Mouse (Mus musculus) brain, embryonic 18.5 days (tissue): ENCODE results near the gene Robo3.

Experiments
- DNase-seq: peaks from one replicate; pipeline ENCODE4 v3.0.0-alpha.2; 2012; ENCODE audit warnings: low read depth, low spot score

The Robo3 gene

DNA sequence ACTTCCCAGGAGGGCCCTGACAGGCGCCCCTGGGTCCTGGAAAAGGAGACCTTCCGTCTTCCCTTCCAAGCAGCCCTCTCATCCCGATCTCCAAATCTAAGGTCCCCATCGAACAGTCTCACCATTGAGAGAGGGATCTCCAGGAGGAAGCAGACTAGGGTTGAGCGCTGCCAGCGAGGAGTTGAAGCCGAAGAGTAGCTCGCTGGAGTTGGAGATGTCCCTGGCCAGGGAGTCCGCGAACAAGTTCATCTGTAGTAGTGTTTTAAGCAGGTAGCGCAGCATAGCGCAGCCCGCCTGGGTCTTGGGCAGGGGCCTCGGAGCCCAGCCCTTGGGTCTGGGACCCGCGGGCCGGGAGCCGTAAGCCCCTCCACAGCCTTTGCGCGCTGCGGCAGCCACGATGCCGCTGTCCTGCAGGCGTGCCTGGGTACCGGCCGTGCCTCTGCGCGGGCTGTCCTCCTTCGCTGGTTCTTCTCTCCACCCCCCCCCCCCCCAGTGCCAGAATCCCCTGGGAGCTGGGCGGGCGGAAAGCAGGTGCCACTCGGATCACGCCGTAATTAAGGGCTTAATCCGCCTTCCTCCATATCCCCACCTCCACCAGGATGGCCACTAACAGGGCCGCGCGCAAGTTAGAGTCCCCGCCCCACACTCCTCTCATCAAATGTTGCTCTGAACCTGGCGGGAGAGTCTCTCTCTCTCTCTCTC lies at the start of gene Robo3:
Gene Robo3, minus strand, starts transcription at position 527 of the 702 bp plus-strand sequence.
- no peak for DNase-seq

DNA sequence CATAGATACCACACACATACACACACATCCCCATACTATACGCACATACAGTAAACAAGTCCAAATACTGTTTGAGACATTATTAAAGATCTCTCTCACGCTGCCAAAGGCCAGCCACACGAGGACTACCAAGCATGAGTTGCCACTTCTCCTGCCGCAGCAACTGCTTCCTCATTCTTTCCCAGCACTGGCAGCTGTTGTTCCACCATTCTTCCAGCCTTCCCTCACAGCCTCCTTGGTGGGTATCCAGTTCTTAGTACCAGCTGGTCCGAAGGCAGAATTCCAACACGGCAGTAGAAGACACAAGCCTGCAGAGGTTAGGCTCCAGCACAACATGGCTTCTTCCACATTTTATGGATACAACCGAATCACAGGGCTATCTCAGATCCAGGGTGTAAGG lies 41.9 kb upstream of the Robo3 start:
- DNase-seq: no peak

DNA sequence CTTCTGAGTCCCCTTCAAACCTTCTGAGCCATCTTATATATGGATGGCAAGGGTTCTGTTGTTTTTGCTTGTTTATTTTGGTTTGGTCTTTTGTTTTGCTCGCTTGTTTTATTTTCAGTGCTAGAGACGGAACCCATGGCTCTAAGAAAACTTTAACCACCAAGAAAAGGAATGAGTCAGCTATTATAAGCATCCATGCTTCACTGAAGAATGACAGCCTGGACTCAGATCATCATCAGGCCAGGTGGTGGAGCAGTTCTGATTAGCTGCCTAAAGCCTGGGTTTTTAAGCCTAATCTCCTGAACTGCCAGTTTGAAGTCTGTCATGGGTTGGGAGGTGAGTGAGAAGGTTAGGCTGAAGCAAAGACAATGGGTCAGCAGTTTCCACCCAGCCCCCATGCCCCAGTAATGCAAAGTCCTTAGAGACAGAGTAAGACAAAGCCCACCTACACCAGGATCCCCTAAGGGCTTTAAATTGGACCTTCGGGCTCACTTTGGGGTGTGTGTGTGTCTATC lies 40.6 kb upstream of the Robo3 start:
- no peak for DNase-seq

DNA sequence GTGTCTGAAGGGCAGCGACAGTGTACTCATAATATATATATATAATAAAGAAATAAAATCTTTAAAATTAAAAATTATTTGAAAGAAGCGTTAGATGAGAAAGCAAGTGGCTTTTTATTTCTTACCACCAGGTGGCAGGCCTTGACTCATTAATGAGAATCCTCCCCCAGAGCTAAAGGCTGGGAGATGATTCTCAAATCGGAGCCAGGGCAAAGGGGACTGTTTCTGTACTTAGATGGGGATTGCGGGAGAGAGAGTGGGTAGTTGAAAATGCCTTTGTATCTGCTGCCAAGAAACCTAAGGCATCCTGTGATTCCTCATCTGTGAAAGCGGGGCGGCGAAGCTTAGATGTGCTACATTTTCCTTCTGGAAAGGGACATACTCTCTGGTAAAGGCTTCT lies 29.7 kb upstream of the Robo3 start:
- no peak for DNase-seq

DNA sequence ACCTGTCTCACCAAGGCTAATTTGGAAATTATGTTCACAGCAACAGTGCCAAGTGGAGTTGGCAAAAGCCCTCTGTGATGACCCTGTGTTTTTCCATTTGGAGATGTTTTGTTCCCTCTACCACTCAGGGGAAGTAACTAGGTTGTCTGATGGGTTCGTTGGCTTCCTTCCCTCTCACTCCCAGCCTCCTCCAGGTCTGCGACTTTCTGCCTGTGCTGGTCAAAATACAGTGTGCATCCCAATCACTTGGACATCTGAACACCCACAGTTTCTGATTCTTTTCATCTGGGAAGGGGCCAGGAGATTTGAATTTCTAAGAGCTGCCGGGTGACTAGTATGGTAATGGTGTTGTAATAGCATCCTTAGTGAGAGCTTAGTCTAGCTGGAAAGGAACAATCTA lies 28.5 kb upstream of the Robo3 start:
- no peak for DNase-seq

DNA sequence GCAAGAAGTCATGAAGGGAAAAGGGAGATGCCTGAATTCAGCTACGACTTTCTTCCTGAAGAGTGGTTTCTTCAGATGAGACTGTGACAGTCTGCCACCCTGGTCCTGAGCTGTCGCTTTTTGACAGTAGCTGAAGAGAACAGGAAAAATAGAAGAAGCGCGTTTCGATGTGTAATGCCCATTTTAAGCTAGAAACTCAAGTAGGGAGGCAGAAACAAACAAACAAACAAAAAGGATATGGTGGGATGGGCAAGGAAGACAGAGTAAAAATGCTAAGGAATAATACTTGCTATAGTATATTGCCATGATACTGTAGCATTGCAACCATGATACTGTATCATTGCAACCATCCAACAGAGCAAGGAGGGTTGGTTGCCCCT lies 27.9 kb upstream of the Robo3 start:
- DNase-seq: no peak

DNA sequence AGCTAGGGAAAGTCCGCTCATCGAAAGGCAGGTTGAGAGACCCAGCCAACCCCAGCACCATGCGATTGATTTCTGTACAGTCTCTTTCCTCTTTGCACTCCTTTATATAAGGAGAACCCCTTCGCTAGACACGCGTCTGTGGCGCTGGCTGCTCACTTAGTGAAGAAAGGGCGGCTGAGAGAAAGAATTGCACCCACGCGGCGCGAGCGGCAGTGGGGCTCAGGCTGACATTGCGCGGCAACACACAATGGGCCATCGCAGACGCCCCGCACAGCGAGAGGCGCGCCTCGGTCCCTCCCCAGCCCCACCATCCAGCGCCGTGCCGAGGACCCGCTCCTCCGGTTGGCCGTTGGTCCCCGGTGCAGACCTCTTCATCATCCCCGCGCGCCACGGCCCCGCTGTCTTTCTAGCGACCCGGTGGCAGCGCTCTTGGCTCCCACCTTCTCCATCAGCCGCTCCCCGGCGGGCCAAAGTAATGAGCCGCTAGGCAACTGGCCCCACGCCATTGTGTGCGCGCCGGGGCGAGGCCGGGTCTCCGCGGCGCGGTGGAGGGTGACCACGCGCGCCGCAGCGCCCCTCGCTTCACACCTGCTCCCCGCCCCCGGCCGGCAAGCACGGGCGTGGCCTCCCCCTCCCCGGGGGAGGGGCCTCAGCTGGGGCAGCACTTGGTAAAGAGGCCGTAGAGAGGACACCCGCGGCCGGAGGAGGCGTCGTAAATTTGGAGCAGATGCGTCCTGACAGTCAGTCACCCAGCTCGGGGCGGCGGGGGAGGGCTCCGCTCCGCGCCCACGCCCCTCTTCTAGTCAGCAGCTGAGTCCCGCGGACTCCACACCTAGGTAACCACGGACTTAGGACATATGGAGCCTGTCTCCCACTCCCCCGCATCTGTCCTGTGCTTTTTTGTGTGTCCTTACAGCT lies 27.3 kb upstream of the Robo3 start:
- no peak for DNase-seq

DNA sequence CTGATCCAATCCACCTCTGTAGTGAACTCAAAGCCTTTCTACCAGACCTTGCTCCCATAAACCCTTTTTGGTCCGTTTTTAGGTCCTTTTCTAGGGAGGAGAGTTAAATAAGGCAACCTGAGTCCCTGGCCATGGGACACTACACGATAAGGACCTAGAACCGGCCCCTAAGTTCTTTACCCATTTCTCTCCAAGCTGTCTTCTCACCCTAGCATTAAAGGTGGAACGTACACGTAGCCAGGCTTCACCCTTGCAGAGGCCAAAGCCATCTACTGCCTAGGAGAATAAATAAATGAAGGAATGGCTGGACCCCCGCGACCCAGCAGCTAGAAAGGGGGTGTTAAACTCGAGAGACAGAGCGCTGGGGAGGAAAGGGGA lies 26.6 kb upstream of the Robo3 start:
- no peak for DNase-seq

DNA sequence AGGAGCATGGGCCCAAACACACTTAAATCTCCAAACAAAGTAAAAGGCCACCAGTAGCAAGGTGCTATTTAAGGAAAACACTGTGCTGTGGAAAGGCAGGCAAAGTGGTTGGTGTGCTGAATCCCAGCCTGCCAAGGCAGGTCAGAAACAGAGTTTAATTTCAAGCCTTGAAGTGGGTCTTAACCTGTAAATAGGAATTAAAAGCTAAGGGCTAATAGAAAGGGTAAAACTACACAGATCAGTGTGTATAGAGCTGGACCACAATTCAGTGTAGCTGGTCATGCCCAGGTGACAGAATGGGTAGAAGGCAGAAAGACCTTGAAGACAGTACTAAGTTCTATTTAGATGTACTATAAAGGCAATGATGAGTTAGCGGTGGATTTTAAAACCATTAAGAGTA lies 24.1 kb upstream of the Robo3 start:
- no peak for DNase-seq

DNA sequence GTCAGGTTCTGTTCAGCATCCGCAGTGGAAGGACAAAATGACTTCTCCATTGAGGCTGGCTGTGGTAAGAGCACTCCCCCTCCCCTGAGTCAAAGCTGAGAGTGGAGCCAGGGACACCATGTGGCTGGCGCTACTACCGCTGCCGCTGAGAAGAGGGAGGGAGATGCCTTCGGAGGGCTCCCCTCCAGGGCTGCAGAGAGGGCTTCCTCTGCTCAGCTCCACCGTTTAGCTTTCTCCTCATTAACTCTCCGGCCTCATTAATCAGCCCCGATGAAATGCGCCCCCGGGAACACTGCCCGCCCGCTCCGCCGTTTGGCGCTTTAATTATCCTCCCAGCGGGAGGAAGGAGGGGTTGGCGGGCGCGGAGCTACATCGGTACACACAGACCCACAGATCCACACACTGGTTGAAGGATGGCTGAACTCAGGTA lies 23.4 kb upstream of the Robo3 start:
- no peak for DNase-seq

DNA sequence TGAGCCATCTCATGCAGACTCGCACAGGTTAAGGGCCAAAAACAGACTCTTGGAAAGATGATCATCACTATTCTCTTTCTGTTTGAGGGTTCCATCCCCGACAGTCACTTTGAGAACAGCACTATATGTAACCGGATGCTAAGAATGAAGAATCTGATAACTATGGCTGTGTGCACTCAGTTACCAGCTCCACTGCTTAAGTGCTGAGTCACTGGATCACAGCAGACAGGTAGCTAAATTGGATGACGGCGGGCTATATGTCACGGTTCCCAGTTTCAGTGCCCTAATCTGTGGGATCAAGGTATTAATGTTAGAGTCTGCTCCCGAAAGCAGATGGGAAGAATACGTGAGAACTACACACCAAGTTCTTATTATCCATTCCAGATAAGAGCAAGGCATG lies 22.8 kb upstream of the Robo3 start:
- DNase-seq: no peak

DNA sequence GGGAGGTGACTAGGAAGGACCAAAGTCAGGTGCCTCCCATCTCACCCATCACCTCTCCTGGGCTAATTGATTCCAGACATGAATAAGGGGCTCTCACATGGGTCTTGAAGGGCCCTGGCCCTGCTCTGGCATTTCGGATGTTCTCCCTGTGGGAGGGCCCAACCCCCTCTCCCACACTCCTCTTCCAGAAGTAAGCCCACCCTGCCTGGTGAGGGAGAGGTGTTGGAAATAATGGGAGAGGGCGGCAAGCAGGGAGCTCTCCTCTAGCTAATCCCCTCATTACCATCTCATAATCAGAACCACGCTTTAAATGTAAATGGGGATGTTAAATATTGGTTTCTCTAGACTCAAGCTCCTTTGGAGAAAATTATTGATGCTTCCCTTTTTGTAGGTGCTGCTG lies 21.9 kb upstream of the Robo3 start:
- DNase-seq: no peak

DNA sequence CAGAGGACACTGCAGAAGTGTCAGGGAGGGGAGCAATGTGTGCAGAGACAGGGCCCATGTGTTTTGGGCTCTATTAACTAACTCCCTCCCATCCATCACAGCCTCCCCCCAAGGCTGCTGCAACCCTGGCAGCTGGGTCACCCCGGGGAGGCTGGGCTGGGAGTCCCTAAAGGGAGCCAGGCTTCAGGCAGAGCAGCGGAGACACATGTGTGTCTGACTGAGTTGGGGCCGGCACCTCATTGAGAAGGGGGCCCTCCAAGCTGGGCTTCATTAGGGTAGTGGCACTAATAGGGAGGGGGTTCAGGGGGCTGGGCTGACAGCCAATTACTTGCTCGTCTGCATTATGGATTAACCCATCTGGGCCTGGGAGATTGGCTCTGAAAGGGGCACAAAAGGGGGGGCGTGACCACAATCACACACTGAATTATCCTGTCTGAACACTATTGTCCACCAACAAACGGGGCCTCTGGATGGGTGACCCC lies 21.0 kb upstream of the Robo3 start:
- DNase-seq: no peak

DNA sequence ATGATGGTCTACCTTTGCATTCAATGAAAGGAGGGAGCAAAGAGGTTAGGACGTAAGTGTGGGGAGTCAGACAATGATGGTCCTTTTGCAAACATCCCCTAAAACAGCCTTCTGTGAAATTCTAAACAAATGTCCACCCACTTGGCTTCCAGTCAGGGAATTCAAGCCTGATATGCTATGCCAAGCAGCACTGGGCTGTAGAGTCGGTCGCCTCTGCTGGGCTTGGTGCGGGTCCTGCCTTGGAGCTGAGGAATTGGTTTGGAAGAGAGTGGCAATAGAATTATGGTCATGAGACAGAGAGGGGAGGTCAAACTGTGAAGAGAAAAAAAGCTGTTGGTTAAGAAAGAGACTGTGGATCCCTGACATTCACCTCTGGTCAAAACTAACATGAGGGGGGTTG lies 20.3 kb upstream of the Robo3 start:
- DNase-seq: no peak

DNA sequence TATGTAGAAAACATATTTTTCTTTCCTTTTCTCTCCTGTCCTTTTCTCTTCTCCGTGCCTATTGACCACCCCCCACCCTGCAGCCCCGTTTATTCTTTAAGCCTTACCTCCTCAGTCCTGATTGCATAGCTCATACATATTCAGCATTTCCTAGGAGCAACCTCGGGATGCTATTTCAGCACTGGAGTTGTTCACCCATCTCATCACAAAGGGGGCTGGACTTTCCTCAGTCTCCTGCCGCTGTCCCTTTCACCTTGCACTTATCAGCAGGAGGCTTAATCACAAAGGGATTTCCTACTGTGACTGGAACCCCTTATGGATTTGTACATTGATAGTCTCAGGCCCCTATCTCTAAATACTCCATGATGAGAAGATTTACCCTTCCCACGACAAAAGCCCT lies 19.4 kb upstream of the Robo3 start:
- no peak for DNase-seq

DNA sequence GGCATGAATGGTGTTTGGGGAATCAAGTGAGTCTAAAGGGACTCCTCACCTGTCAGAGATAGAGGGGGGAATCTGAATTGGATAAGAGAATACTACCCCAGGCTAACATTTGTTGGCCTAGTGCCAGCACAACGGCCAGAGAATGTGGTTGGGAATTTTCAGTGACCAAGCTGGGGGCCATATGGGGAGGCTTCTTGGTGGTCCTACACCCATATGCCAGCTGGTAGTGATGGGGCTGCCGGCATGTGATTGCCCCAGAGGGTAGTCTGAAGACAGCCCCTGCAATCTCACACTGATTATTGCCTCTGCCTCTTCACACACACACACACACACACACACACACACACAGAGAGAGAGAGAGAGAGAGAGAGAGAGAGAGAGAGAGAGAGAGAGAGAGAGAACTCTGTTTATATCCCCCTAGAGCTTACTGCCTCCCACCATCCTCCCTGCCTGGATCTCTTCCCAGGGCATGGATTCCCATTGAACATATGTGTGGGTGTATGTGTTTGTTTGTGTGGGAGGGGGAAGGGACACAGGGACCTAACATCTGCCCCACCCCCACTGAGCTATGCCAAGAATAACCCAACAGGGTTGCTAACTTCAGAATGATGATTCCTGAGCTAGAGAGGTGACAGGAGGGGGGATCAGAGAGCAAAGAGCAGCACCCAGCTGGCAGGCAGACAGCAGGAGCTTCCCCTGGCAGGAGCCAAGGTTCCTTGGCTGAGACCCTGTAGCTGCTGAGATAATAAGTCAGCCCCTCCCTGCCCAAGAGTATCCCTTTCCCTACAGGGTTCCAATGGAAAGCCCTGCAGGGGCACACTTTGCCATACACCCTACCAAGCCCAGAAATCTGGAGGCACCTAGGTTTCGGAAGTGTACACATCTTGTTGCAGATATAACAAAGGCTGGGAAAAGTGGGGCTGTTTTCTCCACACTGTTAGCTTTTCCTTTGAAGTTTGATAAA lies 5.0 kb upstream of the Robo3 start:
- no peak for DNase-seq

DNA sequence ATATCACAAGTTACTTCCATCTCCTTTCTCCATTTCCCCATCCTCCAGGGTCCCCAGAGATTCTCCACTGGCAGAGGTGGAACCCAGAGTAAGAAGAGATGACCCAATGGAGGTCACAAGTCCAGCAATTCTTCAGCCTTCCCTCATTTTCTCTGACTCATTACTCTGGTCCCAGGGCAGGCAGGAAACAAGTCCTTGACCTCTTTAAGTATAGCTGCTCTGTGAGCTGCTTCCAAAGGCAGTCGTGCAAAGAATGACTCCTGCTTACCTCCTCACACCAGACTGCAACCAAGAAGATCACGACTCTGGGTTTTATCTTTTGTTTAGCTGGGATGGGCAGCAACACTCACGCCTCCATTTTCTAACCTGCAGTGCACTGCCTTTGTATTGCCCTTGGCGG lies 2.6 kb upstream of the Robo3 start:
- DNase-seq: no peak

DNA sequence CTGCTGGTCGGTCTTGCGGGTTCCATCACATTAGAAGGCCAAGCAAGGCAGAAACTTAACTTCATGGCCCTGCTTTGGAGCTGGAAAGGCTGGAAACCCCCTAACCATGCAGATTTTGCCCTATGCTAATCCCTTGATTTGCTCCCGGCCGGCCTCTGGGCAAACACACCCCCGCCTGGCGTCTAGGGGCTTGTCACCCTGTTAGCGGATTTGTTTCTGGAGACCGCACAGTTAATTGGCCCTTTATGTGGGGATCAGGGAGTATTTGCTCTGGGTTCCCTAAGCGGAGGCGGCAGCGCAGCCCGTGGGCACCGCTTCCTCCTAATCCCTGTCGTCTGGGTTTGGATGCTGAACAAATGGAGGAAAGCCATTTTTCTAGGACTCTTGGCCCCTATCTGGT lies 1.9 kb upstream of the Robo3 start:
- no peak for DNase-seq

DNA sequence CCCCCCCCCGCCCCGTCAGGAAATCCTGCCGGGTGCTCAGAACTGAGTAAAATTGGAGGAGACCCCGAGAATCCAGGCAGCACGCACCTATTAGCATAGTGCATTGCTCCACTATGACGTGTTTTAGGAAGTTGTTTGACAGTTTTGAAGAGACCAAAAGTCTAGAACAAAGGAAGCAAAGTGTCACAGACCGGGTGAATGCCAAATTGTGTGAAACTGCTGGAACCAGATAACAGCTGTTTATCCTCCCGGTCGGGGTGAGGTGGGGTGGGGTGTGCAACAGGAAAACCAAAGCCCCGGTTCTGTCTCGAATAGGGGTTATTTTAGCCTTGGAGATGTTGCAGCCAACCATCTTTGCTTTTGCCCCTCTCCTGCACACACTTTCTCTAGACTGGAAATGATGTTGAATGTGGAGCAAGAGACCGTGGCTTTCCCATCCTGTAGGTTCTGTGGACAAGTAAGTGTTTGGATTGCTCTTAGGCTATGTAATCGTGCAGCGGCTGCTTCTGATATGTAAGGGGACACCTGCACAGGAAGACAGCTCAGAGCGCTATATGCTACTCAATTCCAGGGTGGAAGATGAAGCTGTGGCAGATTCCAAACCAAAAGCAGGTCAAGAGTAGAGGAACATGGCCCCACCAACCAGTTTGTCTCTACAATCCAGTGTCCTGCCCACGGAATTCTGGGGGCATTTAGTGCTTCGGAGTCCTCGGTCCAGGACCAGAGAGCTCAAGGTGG lies 946 bp upstream of the Robo3 start:
- no peak for DNase-seq

DNA sequence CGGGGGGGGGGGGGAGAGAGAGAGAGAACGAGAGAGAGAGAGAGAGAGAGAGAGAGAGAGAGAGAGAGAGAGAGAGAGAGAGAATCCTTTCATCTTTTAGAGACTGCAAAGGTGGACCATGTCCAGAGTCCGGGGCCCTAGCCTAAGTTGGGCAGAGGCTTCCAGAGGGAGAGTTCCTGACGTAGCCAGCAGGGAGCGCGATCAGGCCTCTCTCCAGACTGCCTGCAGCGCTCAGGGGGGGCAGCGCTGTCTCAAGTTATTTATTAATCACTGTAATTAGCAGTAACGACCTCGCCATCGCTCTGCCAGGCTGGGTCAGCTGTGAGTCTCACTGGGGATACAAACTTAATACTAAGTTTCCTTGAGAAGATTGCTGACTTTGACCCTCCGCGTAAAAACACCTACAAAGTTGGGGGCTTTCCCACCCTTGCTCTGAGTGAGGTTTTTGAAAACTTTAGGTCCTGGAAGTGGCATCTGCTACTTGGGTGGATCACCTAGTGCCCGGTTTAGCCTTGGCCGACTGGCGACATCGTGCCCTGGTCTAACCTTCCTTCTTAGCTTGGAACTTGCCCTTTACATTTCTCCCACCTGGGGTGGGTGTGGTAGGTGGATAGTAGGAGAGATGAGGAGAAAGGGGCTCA lies 900 bp downstream of the Robo3 start:
- no peak for DNase-seq
